Mouse (Mus musculus): Measurements from ENCODE around the gene Ppargc1a. TPM values are rescaled to one million over a fixed set of nuclear protein-coding genes. Genes with fewer than 3 reads are reported as not detected.

Gene Ppargc1a
- total RNA-seq (2015; ENCODE audit: low replicate concordance) (not detected in 2 replicates), total RNA-seq (2017; ENCODE audit: low replicate concordance) (not detected in 2 replicates)

GRCm38 (mm10) chr5:51567659-51568058 is at the start of gene Ppargc1a:
Ppargc1a (minus strand) TSS chr5:51567726.
- ATAC-seq (replicated peaks; ENCODE audit: low FRiP score, poor library complexity, severe bottlenecking): no peak

GRCm38 (mm10) chr5:51616877-51617276 is 49.4 kb upstream of the Ppargc1a start:
- ATAC-seq (replicated peaks; ENCODE audit: low FRiP score, poor library complexity, severe bottlenecking): no peak

GRCm38 (mm10) chr5:51612049-51612448 is 44.5 kb upstream of the Ppargc1a start:
- ATAC-seq (replicated peaks; ENCODE audit: low FRiP score, poor library complexity, severe bottlenecking): no peak

- no peak for ATAC-seq (replicated peaks; ENCODE audit: low FRiP score, poor library complexity, severe bottlenecking)
Measured at GRCm38 (mm10) chr5:51607686-51608480, 40.4 kb upstream of the Ppargc1a start.

- ATAC-seq (replicated peaks; ENCODE audit: low FRiP score, poor library complexity, severe bottlenecking): no peak
Measured at GRCm38 (mm10) chr5:51599549-51599948, 32.0 kb upstream of the Ppargc1a start.

- no peak for ATAC-seq (replicated peaks; ENCODE audit: low FRiP score, poor library complexity, severe bottlenecking)
Measured at GRCm38 (mm10) chr5:51595644-51596043, 28.1 kb upstream of the Ppargc1a start.

GRCm38 (mm10) chr5:51592206-51592605 is 24.7 kb upstream of the Ppargc1a start:
- no peak for ATAC-seq (replicated peaks; ENCODE audit: low FRiP score, poor library complexity, severe bottlenecking)

- no peak for ATAC-seq (replicated peaks; ENCODE audit: low FRiP score, poor library complexity, severe bottlenecking)
Measured at GRCm38 (mm10) chr5:51591537-51592154, 24.1 kb upstream of the Ppargc1a start.

GRCm38 (mm10) chr5:51586187-51586586 is 18.7 kb upstream of the Ppargc1a start:
- no peak for ATAC-seq (replicated peaks; ENCODE audit: low FRiP score, poor library complexity, severe bottlenecking)

- no peak for ATAC-seq (replicated peaks; ENCODE audit: low FRiP score, poor library complexity, severe bottlenecking)
Measured at GRCm38 (mm10) chr5:51584987-51585386, 17.5 kb upstream of the Ppargc1a start.

- no peak for ATAC-seq (replicated peaks; ENCODE audit: low FRiP score, poor library complexity, severe bottlenecking)
Measured at GRCm38 (mm10) chr5:51584186-51584585, 16.7 kb upstream of the Ppargc1a start.

GRCm38 (mm10) chr5:51583632-51584031 is 16.1 kb upstream of the Ppargc1a start:
- no peak for ATAC-seq (replicated peaks; ENCODE audit: low FRiP score, poor library complexity, severe bottlenecking)

GRCm38 (mm10) chr5:51583030-51583429 is 15.5 kb upstream of the Ppargc1a start:
- ATAC-seq (replicated peaks; ENCODE audit: low FRiP score, poor library complexity, severe bottlenecking): no peak

- ATAC-seq (replicated peaks; ENCODE audit: low FRiP score, poor library complexity, severe bottlenecking): no peak
Measured at GRCm38 (mm10) chr5:51582618-51583017, 15.1 kb upstream of the Ppargc1a start.

GRCm38 (mm10) chr5:51577594-51577993 is 10.1 kb upstream of the Ppargc1a start:
- ATAC-seq (replicated peaks; ENCODE audit: low FRiP score, poor library complexity, severe bottlenecking): no peak

- ATAC-seq (replicated peaks; ENCODE audit: low FRiP score, poor library complexity, severe bottlenecking): no peak
Measured at GRCm38 (mm10) chr5:51573770-51574169, 6.2 kb upstream of the Ppargc1a start.

- ATAC-seq (replicated peaks; ENCODE audit: low FRiP score, poor library complexity, severe bottlenecking): no peak
Measured at GRCm38 (mm10) chr5:51568198-51568690, 718 bp upstream of the Ppargc1a start.

GRCm38 (mm10) chr5:51565672-51566071 is 1.9 kb downstream of the Ppargc1a start:
- no peak for ATAC-seq (replicated peaks; ENCODE audit: low FRiP score, poor library complexity, severe bottlenecking)

- ATAC-seq (replicated peaks; ENCODE audit: low FRiP score, poor library complexity, severe bottlenecking): no peak
Measured at GRCm38 (mm10) chr5:51565038-51565437, 2.5 kb downstream of the Ppargc1a start.

GRCm38 (mm10) chr5:51563574-51563973 is 4.0 kb downstream of the Ppargc1a start:
- no peak for ATAC-seq (replicated peaks; ENCODE audit: low FRiP score, poor library complexity, severe bottlenecking)

Data from erythroblast, adult 5-6 weeks (primary cell).